Mouse (Mus musculus): ENCODE results near the gene Cenpb.
A peak's percentile ranks its signal among the peaks of the same experiment; 100 is the strongest.

Cenpb gene

DNA sequence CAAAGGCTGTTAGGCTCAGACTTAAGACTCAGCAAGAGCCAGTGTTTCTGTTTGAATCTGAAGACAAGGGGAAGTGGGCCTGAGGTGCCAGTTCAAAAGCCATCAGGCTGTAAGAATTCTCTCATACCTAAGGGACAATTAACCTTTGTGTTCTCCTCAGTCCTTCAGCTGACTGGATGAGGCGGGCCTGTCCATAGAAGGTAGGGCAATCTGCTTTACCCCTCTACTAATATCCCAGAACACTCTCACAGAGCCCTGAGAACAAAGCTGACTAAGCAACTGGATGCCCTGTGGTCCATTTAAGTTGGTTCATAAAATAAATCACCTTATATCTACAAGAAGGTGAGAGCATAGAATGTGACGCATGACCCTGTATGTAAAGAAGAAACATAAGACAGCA is 13.7 kb downstream of the Cenpb start:
- DNase-seq (ENCODE audit: low spot score), result no peak

DNA sequence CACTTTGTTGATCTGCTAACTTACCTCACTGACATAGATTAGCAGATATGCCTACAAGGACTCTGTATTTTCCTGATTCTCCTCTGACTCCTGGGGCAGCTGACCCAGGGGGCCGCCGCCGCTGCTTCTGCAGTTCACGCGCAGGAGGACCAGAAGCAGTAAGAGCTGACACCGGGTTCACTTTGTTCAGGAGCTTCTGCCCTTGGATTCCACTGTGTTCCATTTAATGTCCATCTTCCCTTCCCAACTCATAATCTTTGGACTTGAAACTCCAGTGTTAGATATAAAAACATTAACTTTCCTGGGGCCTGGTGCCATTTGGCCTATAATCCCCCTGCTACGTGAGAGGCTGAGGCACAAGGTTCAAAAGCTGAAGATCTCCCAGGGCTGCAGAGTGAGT is 15.9 kb downstream of the Cenpb start:
- no peak for DNase-seq (ENCODE audit: low spot score)

DNA sequence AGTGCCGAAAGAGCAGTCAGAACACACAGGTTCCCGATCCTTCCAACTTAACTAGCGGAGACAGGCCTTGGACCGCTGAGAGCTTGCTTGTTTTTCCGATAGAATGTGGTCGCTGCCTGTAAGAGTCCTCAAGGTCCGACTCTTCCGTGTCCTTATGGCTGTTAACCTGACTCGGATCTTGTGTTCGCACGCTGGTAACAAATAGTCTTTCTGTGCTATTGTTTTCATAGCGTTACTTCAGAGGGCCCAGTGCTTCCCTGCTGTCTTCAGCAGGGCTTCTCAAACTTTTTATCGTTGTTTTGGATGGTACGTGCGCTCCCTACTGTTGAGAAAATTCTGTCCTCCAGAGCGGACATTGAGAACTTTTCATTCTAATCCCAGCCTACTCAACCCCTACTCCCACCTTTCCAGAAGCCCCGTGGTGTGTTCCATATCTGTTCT is 19.2 kb downstream of the Cenpb start:
- DNase-seq (ENCODE audit: low spot score), result peak; percentile 41

DNA sequence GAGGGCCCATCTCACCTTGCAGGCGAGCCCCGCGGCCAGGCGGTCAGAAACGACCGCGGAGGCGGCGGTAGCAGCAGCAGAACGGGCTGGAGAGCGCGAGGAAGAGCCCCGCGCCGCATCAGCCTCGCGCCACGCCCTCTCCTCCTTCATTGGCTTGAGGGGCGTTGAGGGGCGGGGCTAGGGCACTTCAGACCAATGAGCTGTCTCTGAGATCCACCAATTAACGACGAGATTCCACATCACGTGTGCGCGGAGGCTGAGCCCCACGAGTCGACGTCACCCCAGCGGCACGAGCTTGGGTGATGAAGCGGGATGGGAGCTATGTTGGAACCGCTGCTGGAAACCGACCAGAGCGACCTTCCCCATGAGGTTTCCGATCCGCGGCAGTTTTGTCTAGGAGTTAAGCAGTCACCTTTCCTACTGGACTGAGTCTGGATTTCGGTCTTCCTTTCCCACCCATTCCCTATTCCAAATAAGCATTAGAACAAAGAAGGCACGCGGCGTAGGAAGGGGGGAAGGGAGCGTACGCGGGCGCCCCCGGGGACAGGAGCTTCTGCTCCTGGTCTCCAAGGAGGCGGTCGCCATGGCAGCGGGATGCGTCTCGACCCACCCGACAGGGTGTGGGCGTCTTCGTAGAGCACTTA is 19.8 kb downstream of the Cenpb start, which contains the start of gene 1700037H04Rik:
Gene 1700037H04Rik (minus strand): TSS at position 144 of the 644 bp plus-strand sequence.
- peak; percentile 97 for DNase-seq (ENCODE audit: low spot score)

DNA sequence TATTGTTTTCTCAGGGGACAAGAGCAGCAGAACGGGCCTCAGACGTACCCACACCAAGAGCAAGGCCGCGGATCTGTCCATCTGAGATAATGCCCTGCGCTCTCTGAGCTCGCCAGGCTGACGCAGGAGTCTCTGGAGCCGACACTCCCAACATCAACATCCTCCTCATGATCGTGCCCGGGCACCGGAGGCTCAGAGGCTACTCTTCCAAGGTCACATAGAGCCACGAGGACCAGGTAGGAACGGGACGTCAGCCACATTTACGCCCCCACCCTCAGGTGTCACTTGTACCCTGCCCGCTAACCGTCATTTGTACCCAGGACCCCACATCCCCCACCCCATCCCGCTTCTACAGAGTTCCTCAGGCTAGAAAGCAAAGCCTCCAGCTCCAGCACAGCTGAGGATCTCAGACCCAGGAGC is 20.4 kb downstream of the Cenpb start:
- peak; percentile 47 for DNase-seq (ENCODE audit: low spot score)

DNA sequence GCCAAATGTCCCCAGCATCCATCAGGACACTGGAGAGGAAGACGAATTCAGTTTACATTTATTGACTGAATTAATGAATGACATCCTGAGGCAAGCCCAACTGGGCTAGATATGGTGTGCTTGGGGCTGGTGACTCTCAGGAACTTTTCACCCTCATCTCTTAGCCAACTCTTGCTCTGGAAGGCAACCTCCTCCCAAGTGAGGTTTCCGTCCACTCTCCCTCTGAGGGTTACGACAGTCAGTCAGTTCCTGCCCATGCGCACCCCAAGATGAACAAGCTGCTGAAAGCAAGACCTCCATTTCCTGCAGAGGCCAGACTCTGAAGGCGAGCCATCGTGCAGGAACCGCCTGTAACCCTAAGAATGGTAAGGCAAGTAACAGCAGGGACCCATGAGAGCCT is 22.9 kb downstream of the Cenpb start:
- no peak for DNase-seq (ENCODE audit: low spot score)

DNA sequence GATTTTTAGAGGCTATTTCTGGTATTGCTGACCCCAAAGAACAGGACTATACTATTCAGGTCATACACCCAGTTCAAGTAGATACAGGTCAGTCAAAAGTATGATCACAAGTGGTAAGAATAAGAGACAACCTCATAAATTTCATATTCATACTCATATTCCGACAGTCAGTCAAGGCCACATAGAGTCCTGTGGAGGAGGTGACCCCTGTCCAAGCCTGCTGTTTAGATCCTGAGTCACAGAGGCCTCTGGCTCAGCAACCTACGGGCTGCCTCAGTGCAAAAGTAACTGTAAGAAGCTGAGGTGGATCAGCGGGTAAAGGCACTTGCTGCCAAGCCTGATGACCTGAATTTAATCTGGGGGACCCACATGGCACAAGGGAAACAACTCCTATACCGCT is 25.8 kb downstream of the Cenpb start:
- no peak for DNase-seq (ENCODE audit: low spot score)

DNA sequence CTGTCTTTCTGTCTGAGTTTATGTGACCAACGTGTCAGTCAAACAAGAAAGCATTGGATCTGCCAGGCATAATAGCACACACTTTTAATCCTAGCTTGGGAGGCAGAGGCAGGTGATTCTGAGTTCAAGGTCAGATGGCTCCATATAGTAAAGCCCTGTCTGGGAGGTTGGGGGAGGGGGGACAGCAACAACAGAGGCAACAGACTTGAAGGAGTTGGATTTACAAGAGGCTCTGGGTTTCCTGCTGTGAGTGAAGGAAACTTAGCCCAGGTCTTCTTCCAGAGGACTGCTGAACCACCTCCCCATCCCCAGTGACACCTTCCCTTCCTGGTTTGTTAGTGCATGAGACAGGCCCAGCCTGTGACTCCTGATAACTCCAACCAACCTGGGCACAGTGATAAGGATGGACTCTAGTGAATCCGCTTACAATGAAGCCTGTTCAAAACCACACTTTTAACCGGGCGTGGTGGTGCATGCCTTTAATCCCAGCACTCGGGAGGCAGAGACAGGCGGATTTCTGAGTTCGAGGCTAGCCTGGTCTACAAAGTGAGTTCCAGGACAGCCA is 27.6 kb downstream of the Cenpb start:
- DNase-seq (ENCODE audit: low spot score), result no peak

DNA sequence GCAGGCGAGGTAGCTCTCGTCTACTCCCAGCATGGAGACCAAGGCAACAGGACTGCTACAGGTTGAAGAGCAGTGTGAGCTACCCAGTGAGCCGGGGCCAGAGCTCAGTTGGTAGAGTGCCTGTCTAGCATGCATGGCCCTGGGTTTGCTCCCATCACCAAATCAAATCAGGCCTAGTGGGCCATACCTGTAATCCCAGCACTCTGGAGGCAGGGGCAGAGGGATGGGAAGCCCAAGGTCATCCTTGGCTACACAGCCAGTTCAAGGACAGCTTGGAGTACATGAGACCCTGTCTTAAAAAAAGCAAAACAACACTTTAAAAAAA is 30.7 kb downstream of the Cenpb start:
- no peak for DNase-seq (ENCODE audit: low spot score)

DNA sequence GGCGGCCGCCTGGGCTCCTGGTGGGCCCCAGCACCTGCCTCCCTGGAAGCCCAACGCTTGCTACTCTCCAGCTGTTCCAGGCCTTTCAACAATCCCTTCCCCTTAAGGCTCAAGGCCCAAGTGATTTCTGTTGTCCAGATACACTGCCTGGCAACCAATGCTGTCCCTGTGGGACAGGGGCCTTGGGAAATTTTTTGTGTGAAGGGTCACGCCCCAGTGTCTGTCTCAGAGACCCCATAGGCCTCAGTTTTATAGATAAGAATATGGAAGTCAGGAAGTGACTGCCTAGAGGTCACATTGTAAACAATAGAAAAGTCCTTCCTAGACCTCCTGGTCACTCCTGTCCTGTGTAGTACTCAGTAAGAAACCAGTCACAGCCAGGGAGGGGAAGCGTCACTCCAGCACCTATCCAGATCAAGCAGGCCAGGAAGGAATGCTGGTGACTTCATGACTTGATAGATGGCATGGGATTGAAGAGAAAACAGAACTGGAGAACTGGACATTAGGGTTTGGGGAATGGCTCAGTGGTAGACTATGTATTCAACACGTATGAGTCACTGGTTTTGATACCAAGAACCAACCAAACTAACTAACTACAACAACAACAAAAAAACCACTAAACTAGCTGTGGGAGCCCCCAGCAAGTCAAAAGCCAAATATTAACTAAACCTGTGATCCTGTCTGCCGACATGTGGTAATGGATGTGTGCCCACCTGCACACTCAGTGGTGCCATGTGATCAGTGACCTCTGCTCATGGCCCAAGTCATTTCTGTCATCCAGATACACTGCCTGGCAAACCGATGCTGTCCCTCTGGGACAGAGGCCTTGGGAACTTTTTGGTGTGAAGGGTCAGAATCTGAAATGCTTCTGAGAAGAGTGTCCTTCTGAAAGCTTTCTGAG is 31.3 kb downstream of the Cenpb start:
- no peak for DNase-seq (ENCODE audit: low spot score)

DNA sequence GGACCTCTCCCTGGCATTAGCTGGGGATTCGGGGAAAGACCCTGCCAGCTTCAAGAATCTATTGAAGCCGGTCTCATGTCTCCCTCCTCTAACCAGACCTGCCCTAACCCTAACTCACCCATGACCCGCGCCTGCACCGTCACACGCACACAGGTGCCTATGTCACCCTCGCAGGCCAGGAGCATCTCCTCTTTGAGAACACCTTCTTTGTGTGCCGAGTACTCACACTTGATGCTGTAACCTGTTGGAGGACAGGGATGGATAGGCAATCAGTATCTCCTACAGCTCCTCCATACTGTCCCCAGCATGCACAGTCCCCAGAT is 32.9 kb downstream of the Cenpb start:
- no peak for DNase-seq (ENCODE audit: low spot score)

DNA sequence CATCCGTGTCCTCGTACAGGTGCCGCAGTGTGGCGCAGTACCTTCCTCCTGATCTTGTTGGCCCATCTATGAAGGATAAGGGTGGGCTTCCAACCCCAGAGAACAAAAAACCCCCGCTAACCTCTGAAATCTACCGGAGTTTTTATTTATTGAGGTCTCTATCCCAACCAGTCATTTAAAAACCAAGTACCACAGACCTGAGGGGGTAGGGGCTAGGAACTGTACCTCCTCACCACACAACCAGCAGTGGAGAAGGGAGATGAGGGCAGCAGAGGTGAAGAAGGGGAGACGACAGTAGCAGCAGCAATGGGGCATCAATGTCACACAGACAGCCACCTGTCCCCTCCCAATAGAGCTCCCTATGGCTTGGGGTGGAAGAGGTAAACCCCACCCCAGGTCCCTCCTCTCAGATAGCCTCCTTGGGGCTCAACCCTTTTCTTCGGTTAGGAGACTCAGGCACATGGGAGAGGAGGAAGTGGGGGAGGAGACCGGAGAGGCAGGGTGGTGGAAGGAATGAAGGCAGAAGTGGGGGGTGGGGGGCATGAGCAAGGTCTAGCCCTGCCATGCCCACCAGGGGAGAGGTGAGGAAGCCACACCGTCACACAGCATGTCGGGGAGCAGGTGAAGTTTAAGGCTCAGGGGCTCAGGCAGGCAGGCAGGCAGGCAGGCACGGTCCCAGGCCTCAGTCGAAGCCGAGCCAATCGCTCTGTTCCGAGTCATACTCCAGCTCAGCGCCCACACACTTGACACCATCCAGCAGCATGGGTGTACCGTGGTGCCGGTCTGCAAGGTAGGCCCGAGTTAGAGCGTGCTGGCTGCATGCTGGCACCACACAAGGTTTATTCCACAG is 33.4 kb downstream of the Cenpb start:
- no peak for DNase-seq (ENCODE audit: low spot score)

DNA sequence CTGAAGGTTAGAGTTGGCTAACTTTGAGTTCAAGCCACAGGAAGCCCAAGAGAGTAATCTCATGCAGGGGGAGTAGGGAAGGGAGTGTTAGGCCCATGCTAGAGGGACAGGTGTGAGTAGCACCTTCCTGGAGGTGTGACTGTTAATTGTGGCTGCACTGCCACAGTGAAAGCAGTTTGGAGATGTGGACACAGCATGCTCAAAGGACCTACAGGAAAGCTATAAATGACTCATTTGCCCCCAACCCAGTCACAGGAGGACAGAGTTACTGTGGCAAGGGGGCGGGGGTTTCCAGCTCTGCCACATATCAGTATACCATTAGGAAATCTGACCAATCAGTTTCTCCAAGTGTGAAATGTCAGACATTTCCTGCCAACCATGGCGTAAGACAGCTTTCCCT is 34.3 kb downstream of the Cenpb start:
- no peak for DNase-seq (ENCODE audit: low spot score)

DNA sequence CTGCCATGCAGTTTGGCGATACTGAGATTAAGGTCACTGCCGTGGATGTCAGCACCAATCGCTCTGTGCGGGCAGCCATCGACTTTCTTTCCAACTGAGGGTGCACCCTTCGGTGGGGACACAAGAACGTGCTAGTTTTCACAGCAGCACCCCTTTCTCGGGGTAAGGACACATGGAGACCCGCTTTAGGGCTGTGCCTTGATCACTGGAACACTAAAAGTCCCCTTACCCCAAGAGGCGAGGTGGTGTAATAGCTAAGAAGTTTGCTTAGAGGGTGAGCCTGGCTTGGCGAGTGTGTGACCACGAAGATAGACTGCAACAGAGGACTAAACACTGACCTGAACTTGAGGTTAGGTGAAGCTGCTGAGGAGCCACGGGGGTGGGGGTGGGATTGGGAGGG is 34.7 kb downstream of the Cenpb start:
- DNase-seq (ENCODE audit: low spot score), result no peak

DNA sequence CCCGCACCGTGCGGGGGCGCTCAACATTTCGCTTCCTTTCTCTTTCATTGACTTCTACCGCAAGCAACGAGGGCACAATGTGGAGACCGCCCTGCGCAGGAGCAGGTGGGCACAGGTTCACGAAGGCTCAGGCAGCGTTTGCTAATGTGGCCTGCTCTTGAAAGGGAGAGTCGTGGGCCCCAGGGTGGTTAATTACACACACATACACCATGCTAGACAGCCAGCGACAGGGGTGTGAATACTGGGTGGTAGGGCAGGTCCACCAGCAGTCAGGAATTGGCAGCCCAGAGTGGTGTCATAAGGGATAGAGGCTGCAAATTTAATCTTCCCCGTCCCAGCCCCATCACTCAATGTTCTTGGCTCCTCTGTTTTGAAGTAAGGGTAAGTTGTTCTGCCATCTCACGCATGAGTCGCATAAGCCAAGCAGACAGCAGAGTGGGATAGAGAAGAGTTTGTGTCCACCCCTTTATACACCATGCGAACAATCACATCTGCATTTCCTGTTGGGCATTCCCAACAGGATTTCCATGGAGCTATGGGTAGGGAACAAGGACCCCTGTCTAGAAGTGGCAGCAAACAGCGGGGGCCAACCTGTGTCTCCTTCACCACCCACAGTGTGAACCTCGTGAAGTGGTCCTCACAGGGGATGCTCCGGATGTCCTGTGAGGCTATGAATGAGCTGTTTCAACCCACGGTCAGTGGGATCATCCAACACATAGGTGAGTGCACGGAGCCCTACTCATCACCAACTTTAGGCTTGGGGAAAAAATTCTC is 36.7 kb downstream of the Cenpb start:
- no peak for DNase-seq (ENCODE audit: low spot score)

DNA sequence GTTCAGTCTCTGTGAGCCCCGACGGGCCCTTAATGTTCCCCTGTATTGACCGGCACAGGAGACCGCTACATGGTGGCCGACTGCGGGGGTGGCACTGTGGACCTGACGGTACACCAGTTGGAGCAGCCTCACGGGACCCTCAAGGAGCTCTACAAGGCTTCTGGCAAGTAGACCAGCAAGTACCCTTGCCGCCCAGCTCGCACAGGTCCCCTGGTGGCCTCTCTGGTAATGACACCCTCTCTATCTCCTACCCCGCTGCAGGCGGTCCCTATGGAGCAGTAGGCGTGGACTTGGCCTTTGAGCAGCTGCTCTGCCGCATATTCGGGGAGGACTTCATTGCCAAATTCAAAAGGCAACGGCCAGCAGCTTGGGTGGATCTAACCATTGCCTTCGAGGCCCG is 37.3 kb downstream of the Cenpb start:
- peak; percentile 85 for DNase-seq (ENCODE audit: low spot score)

DNA sequence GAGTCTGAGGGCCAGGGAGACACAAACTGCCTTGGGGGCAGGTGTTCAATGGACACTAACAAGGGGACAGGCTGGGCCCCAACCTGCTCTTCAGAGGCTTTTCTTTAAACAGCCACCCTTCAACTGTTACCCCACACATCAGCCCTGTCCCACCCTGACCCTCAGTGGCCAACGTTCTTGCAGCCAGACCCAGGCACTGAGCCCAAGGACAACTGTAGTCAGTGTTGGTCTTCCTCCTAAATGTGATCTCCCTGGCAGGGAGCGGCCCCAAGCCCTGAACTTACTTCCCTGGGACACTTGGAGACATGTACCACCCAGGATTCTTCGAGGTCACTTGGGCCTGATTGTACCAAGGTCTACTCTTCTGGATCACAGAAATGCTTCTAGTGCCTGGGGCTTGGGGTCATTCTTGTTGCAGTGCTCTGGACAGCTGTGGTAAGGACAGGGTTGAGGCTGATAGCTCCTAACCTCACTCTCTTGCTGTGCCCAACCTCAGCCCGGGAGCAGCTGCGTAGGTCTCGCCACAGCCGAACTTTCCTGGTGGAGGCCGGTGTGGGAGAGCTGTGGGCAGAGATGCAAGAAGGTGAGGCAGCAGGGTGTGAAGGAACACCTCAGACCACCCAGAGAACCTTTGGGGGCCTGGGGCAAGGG is 38.4 kb downstream of the Cenpb start:
- DNase-seq (ENCODE audit: low spot score), result no peak

DNA sequence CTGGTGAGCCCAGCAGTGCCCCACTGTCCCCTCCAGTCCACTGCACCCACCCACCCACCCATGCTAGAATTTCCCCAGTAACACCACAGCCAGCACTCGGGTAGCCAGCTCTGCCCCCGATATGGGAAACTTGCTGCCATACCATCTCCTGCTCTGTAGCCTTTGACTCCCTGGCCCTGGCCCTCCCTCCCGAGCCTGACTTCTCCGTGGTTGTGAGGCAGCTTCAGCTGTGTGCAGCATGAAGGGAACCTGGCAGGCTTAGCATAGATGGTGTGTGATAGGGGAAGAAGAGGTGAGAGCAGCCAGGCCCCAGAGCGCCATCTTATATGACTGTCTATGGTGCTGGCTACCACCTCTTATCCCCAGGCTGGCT is 39.3 kb downstream of the Cenpb start:
- no peak for DNase-seq (ENCODE audit: low spot score)

DNA sequence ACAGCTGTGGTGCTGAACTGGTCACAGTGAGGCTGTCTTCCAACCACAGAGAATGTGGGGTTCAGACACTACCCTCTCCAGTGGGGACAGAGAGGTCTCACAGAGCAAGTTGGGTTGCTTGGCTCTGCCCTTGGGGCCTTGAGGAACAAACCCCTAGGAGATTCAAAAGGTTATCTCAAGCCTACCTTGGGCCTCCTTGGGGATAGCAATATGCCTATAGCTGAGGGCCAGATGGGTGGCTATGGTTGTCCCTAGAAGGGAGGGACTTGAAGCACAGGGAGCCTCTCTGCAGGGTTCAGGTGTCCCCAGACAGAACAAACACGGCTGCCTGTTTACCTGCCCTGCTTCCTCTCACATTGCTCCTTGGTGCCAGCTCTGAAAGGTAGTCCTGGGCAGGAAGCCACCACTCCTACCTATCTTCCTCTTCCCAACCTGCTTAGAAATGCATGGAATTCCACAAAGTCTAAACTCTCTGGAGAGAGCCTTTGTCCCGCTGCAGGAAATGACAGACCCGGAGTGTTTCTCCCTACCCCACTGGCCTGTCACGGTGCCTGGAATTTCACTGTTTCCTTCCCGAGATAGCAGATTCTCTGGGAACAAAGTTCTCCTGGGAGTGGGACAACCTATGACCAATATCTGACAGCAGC is 39.9 kb downstream of the Cenpb start:
- DNase-seq (ENCODE audit: low spot score), result no peak

DNA sequence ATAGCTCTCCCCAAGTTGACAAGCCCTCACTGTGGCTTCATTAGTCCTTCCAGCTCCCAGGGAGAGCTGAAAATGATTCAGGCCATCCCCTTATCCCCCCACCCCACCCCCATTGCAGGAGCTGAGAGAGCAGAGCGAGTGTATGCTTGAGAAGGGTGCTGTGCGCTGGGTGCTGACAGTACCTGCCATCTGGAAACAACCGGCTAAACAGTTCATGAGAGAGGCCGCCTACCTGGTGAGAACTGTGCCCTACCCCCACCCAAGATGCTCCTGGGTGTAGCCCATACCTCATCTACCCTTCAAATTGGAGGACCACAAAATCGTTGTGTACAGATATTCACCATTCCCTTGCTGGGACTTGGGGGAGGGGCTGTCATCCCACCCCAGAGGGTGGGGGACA is 40.6 kb downstream of the Cenpb start:
- DNase-seq (ENCODE audit: low spot score), result no peak

DNA sequence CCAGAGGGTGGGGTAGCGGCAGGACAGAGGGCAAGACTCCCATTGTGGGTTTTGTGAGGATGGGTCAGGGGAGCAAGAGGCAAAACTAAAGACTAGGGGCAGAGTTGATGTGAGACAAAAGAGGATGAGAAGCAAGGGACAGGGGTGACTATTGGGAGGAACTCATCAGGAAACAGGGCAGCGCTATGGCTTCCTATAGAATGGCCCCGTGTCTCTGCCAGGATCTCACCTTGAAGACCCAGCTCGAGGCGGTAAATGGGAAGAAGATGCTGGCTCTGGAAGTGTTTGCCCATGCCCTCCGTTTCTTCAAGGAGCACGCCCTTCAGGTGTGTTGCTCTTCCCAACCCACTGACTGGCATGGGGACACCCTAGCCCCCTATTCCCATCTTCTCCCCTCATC is 41.1 kb downstream of the Cenpb start:
- peak; percentile 2 for DNase-seq (ENCODE audit: low spot score)

Data from urinary bladder, postnatal 14 days (tissue).